In genomic region chr1:91802406-91803121, GRCm38 (mm10) we compare ENCODE assay signal across 10 mouse cellular contexts. TPM values are rescaled to one million over a fixed set of nuclear protein-coding genes. Genes with fewer than 3 reads are reported as not detected.
DNase-seq lines count a peak whose midpoint lies in the region; ATAC-seq and TF ChIP-seq lines count a peak whose summit lies in the region.
"Had no signal": no experiment of that assay in that cellular context is flagged by ENCODE, and none has a peak within 500 bp of the region (broad histone marks: within the 10 kb centered on the region; RNA-seq: fewer than 3 reads in every experiment).

No protein-coding gene starts in this region.

- H3K27ac ChIP-seq in heart, embryonic 13.5 days (replicated peaks) = no peak overlapping the region
- H3K27ac ChIP-seq in hindbrain, embryonic 10.5 days = peak overlapping the region; percentile 35
- H3K27ac ChIP-seq in midbrain, postnatal 0 days (ENCODE audit: low read depth, low read length) = no peak overlapping the region

- WGBS in heart, embryonic 13.5 days = 8% methylated on average over 28 of the region's 30 CpGs
- 5% methylated on average over 30 of the region's 30 CpGs for WGBS in hindbrain, embryonic 10.5 days
- WGBS in midbrain, postnatal 0 days = 7% methylated on average over 30 of the region's 30 CpGs

- peak overlapping the region; percentile 84 for H3K4me2 ChIP-seq in heart, embryonic 13.5 days
- H3K4me2 ChIP-seq in midbrain, postnatal 0 days (ENCODE audit: low read depth, low read length, poor library complexity, severe bottlenecking) = peak overlapping the region; percentile 89

- intact Hi-C loops in heart, postnatal 14 days (cut with DNase I) = no loop called here

- no peak for ATAC-seq in heart, embryonic 13.5 days (ENCODE audit: extremely low read depth, insufficient number of reproducible peaks, low FRiP score, low TSS enrichment)
- ATAC-seq in midbrain, postnatal 0 days (ENCODE audit: low FRiP score) = no peak
- no peak for ATAC-seq in inflammation-experienced regulatory T-cells, adult 6 months
- ATAC-seq in megakaryocyte progenitor cell, adult 5-6 weeks (replicated peaks; ENCODE audit: poor library complexity) = no peak

- peak overlapping the region; percentile 57 for H3K4me3 ChIP-seq in heart, embryonic 13.5 days
- H3K4me3 ChIP-seq in hindbrain, embryonic 10.5 days = peak overlapping the region; percentile 65
- H3K4me3 ChIP-seq in midbrain, postnatal 0 days (ENCODE audit: low read depth, low read length) = peak overlapping the region; percentile 48
- H3K4me3 ChIP-seq: erythroblast, embryonic 14.5 days had no signal

- no peak for DNase-seq in heart, postnatal 14 days
- peak; percentile 50 for DNase-seq in ZHBTc4 (ENCODE audit: low read depth, low spot score)
- DNase-seq in hindbrain, embryonic 10.5 days (ENCODE audit: low spot score) = peak; percentile 26
- DNase-seq in midbrain, postnatal 0 days (ENCODE audit: low spot score) = no peak
- DNase-seq in left cerebral cortex, adult 9 months (ENCODE audit: low spot score in 2 of 2) = no peak

- peaks cover 29% of the 10 kb centered on the region for H3K4me1 ChIP-seq in heart, embryonic 13.5 days
- H3K4me1 ChIP-seq in hindbrain, embryonic 10.5 days (replicated peaks) = peaks cover 38% of the 10 kb centered on the region
- 0 out of 2 replicates have a peak, but pooled peaks cover 4% of the 10 kb centered on the region for H3K4me1 ChIP-seq in midbrain, postnatal 0 days (ENCODE audit: insufficient read depth, low read length)

- H3K9ac ChIP-seq in heart, embryonic 13.5 days = peak overlapping the region; percentile 74
- peak overlapping the region; percentile 36 for H3K9ac ChIP-seq in midbrain, postnatal 0 days (replicated peaks; ENCODE audit: low read length, poor library complexity, severe bottlenecking)

- H3K36me3 ChIP-seq in heart, embryonic 13.5 days = no peaks in the 10 kb centered on the region
- H3K36me3 ChIP-seq in hindbrain, embryonic 10.5 days = no peaks in the 10 kb centered on the region
- no peaks in the 10 kb centered on the region for H3K36me3 ChIP-seq in midbrain, postnatal 0 days (ENCODE audit: insufficient read depth, low read length)
- H3K36me3 ChIP-seq: G1E had no signal

- TF ChIP-seq CTCF in midbrain, postnatal 0 days (IDR thresholded peaks at IDR 0.05) = no peak

- peaks cover 91% of the 10 kb centered on the region for H3K27me3 ChIP-seq in heart, embryonic 13.5 days (replicated peaks)
- H3K27me3 ChIP-seq in hindbrain, embryonic 10.5 days (ENCODE audit: insufficient read depth, poor library complexity, severe bottlenecking) = peaks cover 79% of the 10 kb centered on the region
- H3K27me3 ChIP-seq in midbrain, postnatal 0 days (ENCODE audit: insufficient read depth, low read length) = peaks cover 40% of the 10 kb centered on the region

- H3K9me3 ChIP-seq in heart, embryonic 13.5 days = no peaks in the 10 kb centered on the region
- no peaks in the 10 kb centered on the region for H3K9me3 ChIP-seq in hindbrain, embryonic 10.5 days
- no peaks in the 10 kb centered on the region for H3K9me3 ChIP-seq in midbrain, postnatal 0 days (ENCODE audit: low read length)

RNA-seq across cellular contexts. Expression of gene Twist2, which starts 1.3 kb away (rescaled TPM):
- polyA plus RNA-seq in heart, embryonic 13.5 days (2015; fragmentation: Nextera tagmentation; extraction: Ambion mirVana) = 2.4 and 3.9 TPM in 2 replicates
- total RNA-seq in heart, postnatal 14 days (2021) = 1 to 10 TPM; 2.5 to 4.4 TPM
- polyA plus RNA-seq in hindbrain, embryonic 10.5 days (2016; fragmentation: Nextera tagmentation; extraction: Ambion mirVana) = 19.7 and 19.8 TPM in 2 replicates
- 2.1 and 7.2 TPM in 2 replicates for total RNA-seq in midbrain, postnatal 0 days (2014; rRNA removed)
- polyA plus RNA-seq in midbrain, postnatal 0 days (2015; fragmentation: Nextera tagmentation; extraction: Ambion mirVana) = 3.8 and 5.7 TPM in 2 replicates
- not detected for polyA plus RNA-seq in inflammation-experienced regulatory T-cells, adult 6 months (2017; shearing (Covaris generic))
- total RNA-seq in megakaryocyte progenitor cell, adult 5-6 weeks (2015) = not detected in 2 replicates
- total RNA-seq in megakaryocyte progenitor cell, adult 5-6 weeks (2017) = not detected in 2 replicates
- polyA plus RNA-seq: erythroblast, embryonic 14.5 days; G1E had no signal

Comparison
In these comparisons a context has a peak if more than half of its experiments do, and no peak if none do; other contexts are left out.
1. DNase-seq: peak in ZHBTc4 (single experiment) and hindbrain, embryonic 10.5 days (single experiment); none in heart, postnatal 14 days (0 of 2), midbrain, postnatal 0 days (single experiment) and left cerebral cortex, adult 9 months (0 of 2).
2. Peak in every context shown above with its lines, with median percentiles within 50 percentile points of each other: H3K4me3 ChIP-seq.